Mouse (Mus musculus): ENCODE data around the gene Gm12169. TPM values are rescaled to one million over a fixed set of nuclear protein-coding genes. Genes with fewer than 3 reads are reported as not detected.

Gene Gm12169
- total and polyA plus RNA-seq, 3 experiments: not detected

DNA sequence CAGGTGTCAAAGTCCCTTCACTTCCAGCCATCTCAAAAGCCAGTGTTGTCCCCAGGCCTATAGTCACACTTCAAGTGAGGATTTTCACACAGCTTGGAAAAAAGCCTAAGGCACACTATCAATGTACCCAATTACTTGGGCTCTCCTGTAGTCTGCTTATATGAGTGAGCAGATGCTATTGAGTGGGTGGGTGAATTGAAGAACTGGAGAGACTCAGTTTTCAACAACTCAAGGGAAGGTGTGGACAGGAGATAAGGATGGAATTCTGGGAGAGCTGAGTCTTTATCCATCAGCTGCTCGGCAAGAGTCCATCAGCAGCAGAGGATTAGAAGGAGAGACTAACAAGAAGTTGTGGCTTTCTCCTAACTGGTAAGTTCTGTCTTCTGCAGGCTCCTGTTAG, 47.3 kb downstream of the Gm12169 start, which contains the start of gene BC053393:
BC053393 (plus strand) TSS at position 210 of the 400 bp plus-strand sequence.
- no peaks in the 10 kb centered on the region for H3K27me3 ChIP-seq (replicated peaks)
- no peak within 1 kb of the TSS for H3K27ac ChIP-seq (ENCODE audit: insufficient read depth, low read depth)
- peaks cover 0 to 10% of the 10 kb centered on the region in 2 experiments; a peak in 1 of 4 replicates for H3K4me1 ChIP-seq (ENCODE audit: control insufficient read depth in 1 of 2, insufficient read depth in 2 of 2)
- H3K36me3 ChIP-seq (replicated peaks in 1 of 2; ENCODE audit: control insufficient read depth in 1 of 2, insufficient read depth in 1 of 2, low read length in 1 of 2): no peaks in the 10 kb centered on the region
- H3K9ac ChIP-seq (ENCODE audit: insufficient read depth, low read depth): no peak within 1 kb of the TSS
- in situ Hi-C loops (cut with MboI; ENCODE audit: low pct_ligation_motif_present, low pct_unique_long_range_greater_than_20kb, low sequenced_read_pairs): no loop called here
- H3K79me2 ChIP-seq (replicated peaks; ENCODE audit: control insufficient read depth, extremely low read depth, insufficient read depth, poor library complexity, severe bottlenecking): no peaks in the 10 kb centered on the region
- dilution Hi-C loops (cut with MboI; ENCODE audit: extremely low pct_ligation_motif_present, extremely low pct_unique_long_range_greater_than_20kb, low sequenced_read_pairs): no loop called here
- no peak within 1 kb of the TSS for H3K4me2 ChIP-seq (ENCODE audit: insufficient read depth, low read depth, poor library complexity, severe bottlenecking)
- no peaks in the 10 kb centered on the region for H3K9me3 ChIP-seq (replicated peaks; ENCODE audit: low read length)
- no peak for DNase-seq (ENCODE audit: extremely low read depth)
- no peak within 1 kb of the TSS for H3K4me3 ChIP-seq (replicated peaks in 1 of 3; ENCODE audit: low read depth in 2 of 3, low read length in 2 of 3, poor library complexity in 1 of 3)
- no peak for TF ChIP-seq ELF1 (IDR thresholded peaks at IDR 0.05; ENCODE audit: low read depth, low read length)
- no peak for TF ChIP-seq CHD2 (IDR thresholded peaks at IDR 0.05; ENCODE audit: low read length)
- TF ChIP-seq ZMIZ1 (IDR thresholded peaks at IDR 0.05; ENCODE audit: low read depth, low read length): no peak
- no peak for TF ChIP-seq SMC3 (IDR thresholded peaks at IDR 0.05; ENCODE audit: low read depth, low read length)
- TF ChIP-seq UBTF (IDR thresholded peaks at IDR 0.05; ENCODE audit: low read depth, low read length): no peak
- TF ChIP-seq TBP (conservative IDR thresholded peaks at IDR 0.05; ENCODE audit: low read depth, low read length): no peak

DNA sequence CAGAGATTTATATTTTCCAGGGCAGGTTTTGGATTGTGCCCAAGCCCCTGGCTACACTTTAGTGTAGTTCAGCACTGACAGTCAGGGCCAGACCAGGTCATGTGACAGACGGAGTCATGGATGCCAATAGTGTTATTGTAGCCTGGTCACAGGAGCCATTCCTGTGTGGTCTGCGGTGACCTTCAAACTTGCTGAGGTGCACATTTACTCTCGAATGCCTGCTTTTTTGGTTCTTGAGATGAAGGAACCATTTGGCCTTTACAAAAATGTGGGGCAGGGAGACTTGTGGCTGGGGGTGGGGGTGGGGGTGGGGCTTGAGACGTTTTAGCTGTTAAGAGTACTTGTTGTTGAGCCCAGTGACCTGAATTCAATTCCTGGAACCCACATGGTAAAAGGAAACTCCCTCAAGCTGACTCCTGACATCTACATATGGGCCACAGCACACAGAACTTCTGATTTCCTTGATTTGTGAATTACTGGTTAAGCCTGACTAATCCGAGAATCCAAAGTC, 54.8 kb downstream of the Gm12169 start:
- DNase-seq (ENCODE audit: extremely low read depth): no peak
- no peak overlapping the region for H3K27ac ChIP-seq (ENCODE audit: insufficient read depth, low read depth)
- TF ChIP-seq MEF2A (IDR thresholded peaks at IDR 0.05; ENCODE audit: borderline replicate concordance, low read depth, low read length) (no peak), CTCF (conservative IDR thresholded peaks at IDR 0.05 in 1 of 2, IDR thresholded peaks at IDR 0.05 in 1 of 2; ENCODE audit: low read depth in 2 of 2, low read length in 2 of 2) (no peak), SIN3A (IDR thresholded peaks at IDR 0.05; ENCODE audit: low read length) (no peak), NRF1 (IDR thresholded peaks at IDR 0.05; ENCODE audit: low read depth, low read length) (no peak), ZMIZ1 (IDR thresholded peaks at IDR 0.05; ENCODE audit: low read depth, low read length) (no peak), PAX5 (IDR thresholded peaks at IDR 0.05; ENCODE audit: low read length) (no peak), HCFC1 (IDR thresholded peaks at IDR 0.05; ENCODE audit: low read depth, low read length) (no peak), IRF4 (IDR thresholded peaks at IDR 0.05; ENCODE audit: low read depth, low read length) (no peak), MYC (IDR thresholded peaks at IDR 0.05; ENCODE audit: low read depth, low read length) (no peak), MXI1 (IDR thresholded peaks at IDR 0.05; ENCODE audit: low read depth, low read length) (no peak), RAD21 (IDR thresholded peaks at IDR 0.05; ENCODE audit: low read depth, low read length) (no peak), POLR2AphosphoS2 (IDR thresholded peaks at IDR 0.05; ENCODE audit: low read depth, low read length) (no peak), E2F4 (IDR thresholded peaks at IDR 0.05; ENCODE audit: insufficient replicate concordance, low read depth, low read length) (no peak), EP300 (IDR thresholded peaks at IDR 0.05; ENCODE audit: low read length) (no peak), RCOR1 (conservative IDR thresholded peaks at IDR 0.05; ENCODE audit: low read depth, low read length) (no peak), GABPA (IDR thresholded peaks at IDR 0.05; ENCODE audit: insufficient replicate concordance, low read depth, low read length) (no peak), USF2 (conservative IDR thresholded peaks at IDR 0.05; ENCODE audit: low read depth, low read length) (no peak), TBP (conservative IDR thresholded peaks at IDR 0.05; ENCODE audit: low read depth, low read length) (no peak), KAT2A (IDR thresholded peaks at IDR 0.05; ENCODE audit: insufficient replicate concordance, low read length) (no peak)
- no peak overlapping the region for H3K4me3 ChIP-seq (replicated peaks in 1 of 3; ENCODE audit: low read depth in 2 of 3, low read length in 2 of 3, poor library complexity in 1 of 3)
- no peak overlapping the region for H3K4me2 ChIP-seq (ENCODE audit: insufficient read depth, low read depth, poor library complexity, severe bottlenecking)
- H3K27me3 ChIP-seq (replicated peaks): no peaks in the 10 kb centered on the region
- in situ Hi-C loops (cut with MboI; ENCODE audit: low pct_ligation_motif_present, low pct_unique_long_range_greater_than_20kb, low sequenced_read_pairs) (no loop called here), dilution Hi-C loops (cut with MboI; ENCODE audit: extremely low pct_ligation_motif_present, extremely low pct_unique_long_range_greater_than_20kb, low sequenced_read_pairs) (no loop called here)
- no peaks in the 10 kb centered on the region for H3K36me3 ChIP-seq (replicated peaks in 1 of 2; ENCODE audit: control insufficient read depth in 1 of 2, insufficient read depth in 1 of 2, low read length in 1 of 2)
- H3K4me1 ChIP-seq (ENCODE audit: control insufficient read depth in 1 of 2, insufficient read depth in 2 of 2): peaks cover 0 to 5% of the 10 kb centered on the region in 2 experiments; a peak in 1 of 4 replicates
- no peaks in the 10 kb centered on the region for H3K79me2 ChIP-seq (replicated peaks; ENCODE audit: control insufficient read depth, extremely low read depth, insufficient read depth, poor library complexity, severe bottlenecking)
- H3K9me3 ChIP-seq (replicated peaks; ENCODE audit: low read length): no peaks in the 10 kb centered on the region
- no peak overlapping the region for H3K9ac ChIP-seq (ENCODE audit: insufficient read depth, low read depth)

Measured in CH12.LX (cell line).